Mouse (Mus musculus) heart, postnatal 0 days (tissue): ENCODE results near the gene Prr23a1. TPM values are rescaled to one million over a fixed set of nuclear protein-coding genes. Genes with fewer than 3 reads are reported as not detected.

Experiments used
- ATAC-seq: fragments of 200-750 bp; cut with Nextera tagmentation; 2 replicates; pipeline ENCODE4 v1.8.0; 2017; ENCODE audit warnings: low read depth, moderate number of reproducible peaks, moderate library complexity; ENCODE audit not compliant: insufficient read depth
- DNase-seq: peaks from one replicate; pipeline ENCODE4 v3.0.0-alpha.2; 2016; ENCODE audit warnings: low spot score
- H3K27ac ChIP-seq: fragments of 300-500 bp; sonication (generic); 2 replicates; pipeline ENCODE4 v1.5.1; 2014; ENCODE audit warnings: low read depth, mild to moderate bottlenecking
- H3K27me3 ChIP-seq: fragments of 300-500 bp; sonication (generic); 2 replicates; pipeline ENCODE4 v1.6.1; 2014; ENCODE audit warnings: low read length, mixed read lengths; ENCODE audit not compliant: control insufficient read depth, insufficient read depth
- H3K36me3 ChIP-seq: fragments of 300-500 bp; sonication (generic); replicated peaks from 2 replicates; pipeline ENCODE4 v1.6.1; 2014; ENCODE audit warnings: low read length, mixed read lengths; ENCODE audit not compliant: control insufficient read depth, insufficient read depth
- H3K4me1 ChIP-seq: fragments of 300-500 bp; sonication (generic); 2 replicates; pipeline ENCODE4 v1.6.1; 2014; ENCODE audit warnings: antibody characterized with exemption; ENCODE audit not compliant: control insufficient read depth, insufficient read depth
- H3K4me2 ChIP-seq: fragments of 300-500 bp; sonication (generic); 2 replicates; pipeline ENCODE4 v1.6.1; 2014; ENCODE audit warnings: low read depth, mild to moderate bottlenecking, low read length, moderate library complexity
- H3K4me3 ChIP-seq: fragments of 300-500 bp; sonication (generic); 2 replicates; pipeline ENCODE4 v1.5.1; 2014; ENCODE audit warnings: low read depth, low read length
- H3K9ac ChIP-seq: fragments of 300-500 bp; sonication (generic); replicated peaks from 2 replicates; pipeline ENCODE4 v1.6.1; 2014; ENCODE audit warnings: low read depth, low read length, mixed read lengths
- H3K9me3 ChIP-seq: fragments of 300-500 bp; sonication (generic); replicated peaks from 2 replicates; pipeline ENCODE4 v1.6.1; 2016; ENCODE audit warnings: low read length; ENCODE audit not compliant: control insufficient read depth
- CTCF ChIP-seq: IDR thresholded peaks from 2 replicates; pipeline ENCODE4 v1.5.1; 2016; ENCODE audit warnings: antibody characterized with exemption, control low read depth, low read depth
- EP300 ChIP-seq: IDR thresholded peaks from 2 replicates; pipeline ENCODE4 v1.6.1; 2016; ENCODE audit warnings: antibody characterized with exemption, low read depth
- WGBS: fragments of 180-500 bp; shearing (Covaris S2); extraction: QIAGEN DNeasy Blood & Tissue Kit; methylation state at CpG from one replicate; pipeline ENCODE4 v1.1.7; 2014; 5-methylcytosine and 5-hydroxymethylcytosine counted together
- polyA plus RNA-seq: library from polyadenylated mRNA; unstranded; fragments of >200 nt; fragmentation: Nextera tagmentation; extraction: Ambion mirVana; gene quantifications from 2 replicates; pipeline ENCODE4 v1.2.1, GENCODE M21; 2015
- total RNA-seq: library from RNA; depleted of rRNA; stranded (reverse); fragments of >200 nt; gene quantifications from 2 replicates; pipeline ENCODE4 v1.2.3, GENCODE M21; 2014; ENCODE audit warnings: low replicate concordance; rRNA removed

Gene Prr23a1
- total and polyA plus RNA-seq, 2 experiments from 2014 or later, result not detected

- 35% methylated on average over 22 of the region's 22 CpGs for WGBS
- Histone ChIP-seq H3K9ac (no peak within 1 kb of the TSS), H3K4me2 (no peak within 1 kb of the TSS), H3K4me3 (no peak within 1 kb of the TSS), H3K9me3 (no peaks in the 10 kb centered on the region), H3K27ac (no peak within 1 kb of the TSS), H3K4me1 (no peaks in the 10 kb centered on the region), H3K36me3 (no peaks in the 10 kb centered on the region), H3K27me3 (peaks cover 5% of the 10 kb centered on the region; the same call in 1 of the 2 replicates)
- ATAC-seq (no peak), DNase-seq (no peak)
- TF ChIP-seq CTCF (no peak), EP300 (no peak)
Measured at GRCm38 (mm10) chr9:98864571-98864970, 22.3 kb downstream of the Prr23a1 start, which contains the start of gene Prr23a3. TSS of gene Prr23a3 (plus strand) at chr9:98864767.

Other genes with a start within 250 kb of the Prr23a1 start
- gene Mrps22, start 240.8 kb upstream of the Prr23a1 start, total RNA-seq, result 54.1 and 63.3 TPM in 2 replicates
- 46.7 and 48.6 TPM in 2 replicates for gene Mrps22, start 240.8 kb upstream of the Prr23a1 start, polyA plus RNA-seq
- gene Prr23a2, start 14.0 kb downstream of the Prr23a1 start, total RNA-seq, result not detected in 2 replicates
- not detected in 2 replicates for gene Prr23a2, start 14.0 kb downstream of the Prr23a1 start, polyA plus RNA-seq
- not detected in 2 replicates for gene Prr23a3, start 22.3 kb downstream of the Prr23a1 start, total RNA-seq
- gene Prr23a3, start 22.3 kb downstream of the Prr23a1 start, polyA plus RNA-seq, result not detected in 2 replicates
- gene 7420426K07Rik, start 60.6 kb downstream of the Prr23a1 start, total RNA-seq, result not detected in 2 replicates
- not detected in 2 replicates for gene 7420426K07Rik, start 60.6 kb downstream of the Prr23a1 start, polyA plus RNA-seq
- not detected in 2 replicates for gene Foxl2, start 112.8 kb downstream of the Prr23a1 start, total RNA-seq
- not detected in 2 replicates for gene Foxl2, start 112.8 kb downstream of the Prr23a1 start, polyA plus RNA-seq
- 4.7 and 6.3 TPM in 2 replicates for gene Faim, start 143.9 kb downstream of the Prr23a1 start, total RNA-seq
- gene Faim, start 143.9 kb downstream of the Prr23a1 start, polyA plus RNA-seq, result 24.3 and 25.3 TPM in 2 replicates
- not detected in 2 replicates for gene Gm1123, start 193.2 kb downstream of the Prr23a1 start, total RNA-seq
- 0.07 TPM in 2 replicates for gene Gm1123, start 193.2 kb downstream of the Prr23a1 start, polyA plus RNA-seq